Mouse (Mus musculus): ENCODE measurements around the gene Pi16. TPM values are rescaled to one million over a fixed set of nuclear protein-coding genes. Genes with fewer than 3 reads are reported as not detected.

The Pi16 gene
- polyA plus RNA-seq, 1 experiment from 2014 or later: 2.4 TPM

DNA sequence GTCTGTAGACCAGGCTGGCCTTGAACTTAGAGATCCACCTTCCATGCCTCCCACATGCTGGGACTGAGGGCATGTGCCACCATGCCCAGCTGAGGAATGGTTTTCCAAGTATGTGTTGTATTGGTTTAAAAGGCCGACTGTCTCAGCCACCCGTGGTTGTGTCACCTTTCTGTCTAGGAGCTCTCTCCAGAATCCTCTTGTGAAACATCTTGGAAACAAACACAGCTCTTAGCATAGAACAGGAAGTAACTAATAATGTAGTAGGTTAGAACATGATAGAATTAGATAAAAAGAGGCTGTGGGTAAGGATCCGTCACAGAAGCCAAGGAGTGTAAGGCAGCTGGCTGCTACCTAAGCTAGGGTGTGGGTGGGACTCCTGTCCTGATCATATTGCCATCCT, 24.5 kb upstream of the Pi16 start:
- Histone ChIP-seq H3K4me3 (no peak overlapping the region), H3K27me3 (no peaks in the 10 kb centered on the region), H3K36me3 (peaks cover 26% of the 10 kb centered on the region), H3K4me2 (no peak overlapping the region), H3K4me1 (peaks cover 4% of the 10 kb centered on the region; the same call in 1 of the 2 replicates), H3K27ac (no peak overlapping the region), H3K9ac (no peak overlapping the region), H3K9me3 (no peaks in the 10 kb centered on the region)
- no peak for ATAC-seq (ENCODE audit: borderline replicate concordance, extremely low read depth, low FRiP score, low TSS enrichment)
- 78% methylated on average over 3 of the region's 3 CpGs for WGBS

GRCm38 (mm10) chr17:29293807-29294605, 23.5 kb upstream of the Pi16 start:
- Histone ChIP-seq H3K36me3 (peaks cover 30% of the 10 kb centered on the region), H3K4me1 (peaks cover 4% of the 10 kb centered on the region; the same call in 1 of the 2 replicates), H3K27ac (no peak overlapping the region), H3K9ac (no peak overlapping the region), H3K4me3 (no peak overlapping the region), H3K4me2 (no peak overlapping the region), H3K9me3 (no peaks in the 10 kb centered on the region), H3K27me3 (no peaks in the 10 kb centered on the region)
- no peak for ATAC-seq (ENCODE audit: borderline replicate concordance, extremely low read depth, low FRiP score, low TSS enrichment)
- 77% methylated on average over 9 of the region's 9 CpGs for WGBS

- Histone ChIP-seq H3K36me3 (peaks cover 46% of the 10 kb centered on the region), H3K27ac (no peak overlapping the region)
- WGBS: 61% methylated on average over 5 of the region's 5 CpGs
Observed at GRCm38 (mm10) chr17:29295835-29296234, 21.6 kb upstream of the Pi16 start.

DNA sequence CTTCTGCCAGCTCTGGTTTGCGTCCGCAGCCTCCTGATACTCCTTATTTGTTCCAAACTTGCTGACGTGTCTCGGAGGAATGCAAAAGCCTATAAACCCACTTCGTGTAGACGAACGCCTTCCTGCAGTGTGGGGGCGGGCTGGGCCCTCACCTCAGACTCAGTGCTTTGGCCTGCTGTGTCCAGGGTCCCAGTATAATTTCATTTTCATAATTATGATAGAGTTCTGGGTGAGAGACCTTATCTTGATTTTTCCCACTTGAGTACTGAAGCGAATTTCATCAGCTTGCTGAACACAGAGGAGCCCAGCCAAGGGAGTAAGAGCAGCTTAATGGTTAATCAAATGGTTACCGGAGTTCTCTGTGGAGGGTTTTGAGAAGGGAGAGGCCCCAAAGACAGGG, 20.2 kb upstream of the Pi16 start:
- no peak for ATAC-seq (ENCODE audit: borderline replicate concordance, extremely low read depth, low FRiP score, low TSS enrichment)
- no peak overlapping the region for H3K9ac ChIP-seq
- H3K9me3 ChIP-seq: no peaks in the 10 kb centered on the region
- peaks cover 39% of the 10 kb centered on the region for H3K36me3 ChIP-seq
- H3K27ac ChIP-seq: peak overlapping the region; percentile 82
- no peaks in the 10 kb centered on the region for H3K27me3 ChIP-seq
- H3K4me3 ChIP-seq: no peak overlapping the region
- peaks cover 4% of the 10 kb centered on the region; the same call in 1 of the 2 replicates for H3K4me1 ChIP-seq
- WGBS: 51% methylated on average over 10 of the region's 10 CpGs
- H3K4me2 ChIP-seq: peak overlapping the region; percentile 5; the same call in 1 of the 2 replicates

More at GRCm38 (mm10) chr17:29295835-29296234, 21.6 kb upstream of the Pi16 start:
- Histone ChIP-seq H3K4me2 (no peak overlapping the region), H3K4me3 (no peak overlapping the region), H3K9me3 (no peaks in the 10 kb centered on the region), H3K4me1 (peaks cover 4% of the 10 kb centered on the region; the same call in 1 of the 2 replicates), H3K9ac (no peak overlapping the region), H3K27me3 (no peaks in the 10 kb centered on the region)
- no peak for ATAC-seq (ENCODE audit: borderline replicate concordance, extremely low read depth, low FRiP score, low TSS enrichment)

- Histone ChIP-seq H3K9ac (no peak overlapping the region), H3K9me3 (no peaks in the 10 kb centered on the region), H3K27me3 (no peaks in the 10 kb centered on the region), H3K4me3 (no peak overlapping the region), H3K36me3 (peaks cover 39% of the 10 kb centered on the region), H3K4me2 (peak overlapping the region; percentile 5; the same call in 1 of the 2 replicates), H3K4me1 (peaks cover 4% of the 10 kb centered on the region; the same call in 1 of the 2 replicates), H3K27ac (peak overlapping the region; percentile 82)
- ATAC-seq (ENCODE audit: borderline replicate concordance, extremely low read depth, low FRiP score, low TSS enrichment): 0 out of 2 replicates have a peak, but pooled peaks have one; percentile 40
- 58% methylated on average over 6 of the region's 6 CpGs for WGBS
Observed at GRCm38 (mm10) chr17:29297813-29298212, 19.7 kb upstream of the Pi16 start.

DNA sequence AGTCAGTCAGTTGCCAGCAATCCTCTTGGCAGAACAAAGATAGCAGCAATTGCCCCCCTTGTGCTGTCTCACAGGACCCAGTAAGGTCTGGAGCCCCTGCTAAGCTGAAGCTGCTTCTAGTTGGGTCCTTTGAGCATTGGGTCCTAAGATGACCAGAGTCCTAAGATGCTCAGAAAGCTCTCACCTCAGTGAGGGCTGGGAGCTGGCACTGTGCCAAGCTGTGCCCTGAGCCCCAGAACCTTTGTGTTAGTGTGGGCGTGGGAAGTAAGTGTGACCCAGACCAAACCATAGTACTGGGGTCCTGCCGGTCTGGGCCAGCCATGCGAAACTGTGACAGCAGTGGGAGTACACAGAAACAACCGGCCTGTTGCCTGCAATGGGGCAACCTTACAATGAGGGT, 18.2 kb upstream of the Pi16 start:
- Histone ChIP-seq H3K4me3 (no peak overlapping the region), H3K4me1 (peaks cover 13% of the 10 kb centered on the region), H3K9me3 (no peaks in the 10 kb centered on the region), H3K27ac (no peak overlapping the region), H3K27me3 (no peaks in the 10 kb centered on the region), H3K9ac (no peak overlapping the region), H3K36me3 (peaks cover 34% of the 10 kb centered on the region), H3K4me2 (no peak overlapping the region)
- ATAC-seq (ENCODE audit: borderline replicate concordance, extremely low read depth, low FRiP score, low TSS enrichment): no peak
- WGBS: 82% methylated on average over 4 of the region's 4 CpGs

GRCm38 (mm10) chr17:29300926-29301325, 16.6 kb upstream of the Pi16 start:
- H3K9me3 ChIP-seq: no peaks in the 10 kb centered on the region
- H3K4me3 ChIP-seq: no peak overlapping the region
- ATAC-seq (ENCODE audit: borderline replicate concordance, extremely low read depth, low FRiP score, low TSS enrichment): no peak
- peaks cover 27% of the 10 kb centered on the region for H3K36me3 ChIP-seq
- H3K27ac ChIP-seq: no peak overlapping the region
- H3K4me2 ChIP-seq: no peak overlapping the region
- H3K9ac ChIP-seq: no peak overlapping the region
- H3K27me3 ChIP-seq: no peaks in the 10 kb centered on the region
- peaks cover 29% of the 10 kb centered on the region for H3K4me1 ChIP-seq
- 89% methylated on average over 7 of the region's 7 CpGs for WGBS

DNA sequence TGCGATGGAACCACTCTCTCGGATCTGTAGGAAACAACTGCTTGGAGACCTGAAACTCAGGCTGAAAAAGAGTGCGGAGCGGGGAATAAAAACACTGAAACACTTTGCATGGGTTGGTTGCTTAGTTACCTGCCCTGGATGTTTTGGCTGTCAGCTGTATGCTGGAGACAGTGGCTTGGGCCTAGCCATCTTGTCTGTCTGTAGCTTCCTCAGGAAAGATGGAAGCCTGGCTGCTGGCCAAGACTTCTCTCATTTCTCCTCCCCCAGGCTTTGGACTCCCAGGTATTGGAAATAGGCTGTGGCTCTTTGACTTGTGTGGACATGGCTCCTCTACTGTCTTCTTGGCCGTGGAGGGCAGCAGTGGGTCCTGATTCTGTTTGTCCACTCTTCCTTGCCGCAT, 16.1 kb upstream of the Pi16 start:
- Histone ChIP-seq H3K27ac (no peak overlapping the region), H3K36me3 (peaks cover 26% of the 10 kb centered on the region), H3K4me1 (peaks cover 32% of the 10 kb centered on the region), H3K4me3 (no peak overlapping the region), H3K9me3 (no peaks in the 10 kb centered on the region), H3K4me2 (no peak overlapping the region), H3K27me3 (no peaks in the 10 kb centered on the region), H3K9ac (no peak overlapping the region)
- WGBS: 87% methylated on average over 6 of the region's 6 CpGs
- no peak for ATAC-seq (ENCODE audit: borderline replicate concordance, extremely low read depth, low FRiP score, low TSS enrichment)

DNA sequence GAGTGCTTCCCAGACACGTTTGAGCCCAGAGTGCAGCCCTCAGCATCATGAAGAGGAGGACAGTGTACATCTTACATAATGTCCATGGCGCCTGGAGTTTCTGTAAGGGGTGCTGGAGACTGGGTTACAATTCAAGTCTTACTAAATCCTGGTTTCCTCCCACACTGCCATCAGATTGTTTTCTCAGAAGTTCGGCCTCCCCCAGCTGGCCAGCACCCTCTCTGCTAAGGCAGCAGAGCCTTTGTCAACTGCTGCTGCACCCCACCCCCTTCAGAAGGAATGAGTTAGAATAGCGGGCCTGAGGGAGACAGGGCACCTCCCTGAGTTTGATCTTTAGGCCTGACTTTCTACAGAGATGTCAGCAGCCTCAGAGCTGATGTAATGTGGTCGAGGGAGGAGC, 15.3 kb upstream of the Pi16 start:
- Histone ChIP-seq H3K27ac (no peak overlapping the region), H3K9me3 (no peaks in the 10 kb centered on the region), H3K9ac (no peak overlapping the region), H3K36me3 (peaks cover 26% of the 10 kb centered on the region), H3K27me3 (no peaks in the 10 kb centered on the region), H3K4me2 (no peak overlapping the region), H3K4me1 (peaks cover 35% of the 10 kb centered on the region), H3K4me3 (no peak overlapping the region)
- no peak for ATAC-seq (ENCODE audit: borderline replicate concordance, extremely low read depth, low FRiP score, low TSS enrichment)
- WGBS: 67% methylated on average over 5 of the region's 5 CpGs

GRCm38 (mm10) chr17:29303087-29303486, 14.4 kb upstream of the Pi16 start:
- Histone ChIP-seq H3K27ac (no peak overlapping the region), H3K4me2 (no peak overlapping the region), H3K27me3 (no peaks in the 10 kb centered on the region), H3K36me3 (peaks cover 22% of the 10 kb centered on the region), H3K4me3 (no peak overlapping the region), H3K9me3 (no peaks in the 10 kb centered on the region), H3K9ac (no peak overlapping the region), H3K4me1 (peaks cover 32% of the 10 kb centered on the region)
- ATAC-seq (ENCODE audit: borderline replicate concordance, extremely low read depth, low FRiP score, low TSS enrichment): no peak
- WGBS: 53% methylated on average over 3 of the region's 3 CpGs

DNA sequence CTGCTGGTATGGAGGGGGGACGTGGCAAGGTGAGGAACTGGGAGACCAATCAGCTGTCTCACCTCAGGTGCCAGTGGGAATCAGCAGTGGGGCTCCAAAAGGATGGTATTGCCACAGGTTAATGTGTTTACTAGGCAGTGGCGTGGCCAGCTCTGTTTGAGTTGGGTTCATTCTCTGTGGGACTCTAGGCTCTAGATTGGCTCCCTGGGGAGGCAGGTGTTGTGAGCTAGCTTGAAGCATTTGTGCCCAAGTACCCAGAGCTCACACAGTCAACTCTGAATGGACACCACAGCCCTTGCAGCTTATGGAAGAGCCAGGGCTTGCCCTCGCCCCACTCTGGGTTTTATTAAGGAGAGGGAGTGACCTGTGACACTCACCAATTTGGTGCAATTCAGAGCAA, 13.6 kb upstream of the Pi16 start:
- H3K4me3 ChIP-seq: no peak overlapping the region
- H3K4me1 ChIP-seq: peaks cover 32% of the 10 kb centered on the region
- no peaks in the 10 kb centered on the region for H3K9me3 ChIP-seq
- H3K9ac ChIP-seq: no peak overlapping the region
- no peak overlapping the region for H3K27ac ChIP-seq
- H3K36me3 ChIP-seq: peaks cover 19% of the 10 kb centered on the region
- no peak for ATAC-seq (ENCODE audit: borderline replicate concordance, extremely low read depth, low FRiP score, low TSS enrichment)
- H3K4me2 ChIP-seq: no peak overlapping the region
- WGBS: 75% methylated on average over 3 of the region's 3 CpGs
- H3K27me3 ChIP-seq: no peaks in the 10 kb centered on the region

DNA sequence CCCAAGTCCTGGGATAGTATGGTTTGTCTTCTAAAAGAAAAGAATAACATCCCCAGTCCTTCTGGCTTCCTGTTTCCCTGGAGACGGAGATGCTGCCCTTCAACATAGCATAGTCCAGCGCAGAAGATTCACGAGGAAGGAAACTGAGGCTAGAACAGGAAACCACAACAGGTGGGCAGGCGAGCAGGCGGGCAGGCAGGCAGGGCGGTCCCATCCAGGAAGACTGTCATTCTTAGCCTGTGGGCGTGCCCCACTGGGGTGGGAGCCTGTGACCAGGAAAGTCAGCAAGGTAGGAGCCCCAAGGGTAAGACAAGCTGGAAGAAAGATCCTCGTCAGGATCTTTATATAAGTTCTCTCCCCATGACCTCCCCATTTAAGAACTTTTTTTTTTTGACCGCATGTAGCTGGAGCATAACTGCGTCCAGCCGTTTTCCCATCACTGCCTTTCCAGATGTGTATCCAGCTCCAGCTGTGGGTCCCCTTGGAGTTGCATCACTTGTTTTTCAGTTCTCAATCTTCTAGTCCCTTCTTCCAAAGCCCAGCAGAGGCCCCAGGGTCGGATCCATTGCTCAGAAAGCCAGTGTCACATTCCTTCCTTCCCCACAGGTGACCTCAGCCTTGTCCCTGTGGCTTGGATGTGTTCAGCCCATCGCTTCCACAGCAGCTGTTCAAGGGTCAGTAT, 13.0 kb upstream of the Pi16 start:
- no peak for ATAC-seq (ENCODE audit: borderline replicate concordance, extremely low read depth, low FRiP score, low TSS enrichment)
- 49% methylated on average over 13 of the region's 13 CpGs for WGBS
- Histone ChIP-seq H3K27ac (peak overlapping the region; percentile 32; the same call in 1 of the 2 replicates), H3K27me3 (no peaks in the 10 kb centered on the region), H3K4me1 (peaks cover 32% of the 10 kb centered on the region), H3K36me3 (peaks cover 13% of the 10 kb centered on the region), H3K4me2 (no peak overlapping the region), H3K4me3 (no peak overlapping the region), H3K9me3 (no peaks in the 10 kb centered on the region), H3K9ac (no peak overlapping the region)
